Mouse (Mus musculus) testis, postnatal 14 days (tissue): Measurements from ENCODE around the gene Pde4b.

Source experiments
- DNase-seq: peaks from one replicate; pipeline ENCODE4 v3.0.0; 2021; ENCODE audit warnings: low spot score

Pde4b gene

GRCm38 (mm10) chr4:102287172-102287571 lies 199.8 kb downstream of the Pde4b start:
- DNase-seq: no peak

GRCm38 (mm10) chr4:102290052-102290734 lies 202.8 kb downstream of the Pde4b start:
- DNase-seq: no peak

- no peak for DNase-seq
These were observed 210.2 kb downstream of the Pde4b start for GRCm38 (mm10) chr4:102297558-102297957.

GRCm38 (mm10) chr4:102302568-102302967 lies 215.2 kb downstream of the Pde4b start:
- DNase-seq: no peak

- no peak for DNase-seq
These were observed 220.4 kb downstream of the Pde4b start for GRCm38 (mm10) chr4:102307661-102308297.

GRCm38 (mm10) chr4:102310630-102311029 lies 223.3 kb downstream of the Pde4b start:
- no peak for DNase-seq

- no peak for DNase-seq
These were observed 228.7 kb downstream of the Pde4b start for GRCm38 (mm10) chr4:102316011-102316410.

- no peak for DNase-seq
These were observed 229.4 kb downstream of the Pde4b start for GRCm38 (mm10) chr4:102316699-102317285.

GRCm38 (mm10) chr4:102318596-102318995 lies 231.3 kb downstream of the Pde4b start:
- no peak for DNase-seq

- DNase-seq: no peak
These were observed 234.0 kb downstream of the Pde4b start for GRCm38 (mm10) chr4:102321340-102321739.

GRCm38 (mm10) chr4:102332386-102332785 lies 245.0 kb downstream of the Pde4b start:
- no peak for DNase-seq

- no peak for DNase-seq
These were observed 245.5 kb downstream of the Pde4b start for GRCm38 (mm10) chr4:102332885-102333284.

GRCm38 (mm10) chr4:102346911-102347492 lies 259.7 kb downstream of the Pde4b start:
- DNase-seq: no peak

- DNase-seq: no peak
These were observed 264.4 kb downstream of the Pde4b start for GRCm38 (mm10) chr4:102351476-102352475.

- no peak for DNase-seq
These were observed 266.5 kb downstream of the Pde4b start for GRCm38 (mm10) chr4:102353641-102354403.

- DNase-seq: no peak
These were observed 280.9 kb downstream of the Pde4b start for GRCm38 (mm10) chr4:102368105-102368735.

- no peak for DNase-seq
These were observed 287.3 kb downstream of the Pde4b start for GRCm38 (mm10) chr4:102374614-102375013.

GRCm38 (mm10) chr4:102382763-102383505 lies 295.6 kb downstream of the Pde4b start:
- DNase-seq: no peak

- no peak for DNase-seq
These were observed 306.3 kb downstream of the Pde4b start for GRCm38 (mm10) chr4:102393605-102394004.

- DNase-seq: no peak
These were observed 310.0 kb downstream of the Pde4b start for GRCm38 (mm10) chr4:102397334-102397733.
